Mouse (Mus musculus): ENCODE data around the gene Klf7. TPM values are rescaled to one million over a fixed set of nuclear protein-coding genes. Genes with fewer than 3 reads are reported as not detected.

Gene Klf7
- polyA plus RNA-seq, 1 experiment from 2014 or later = 17.9 TPM

DNA sequence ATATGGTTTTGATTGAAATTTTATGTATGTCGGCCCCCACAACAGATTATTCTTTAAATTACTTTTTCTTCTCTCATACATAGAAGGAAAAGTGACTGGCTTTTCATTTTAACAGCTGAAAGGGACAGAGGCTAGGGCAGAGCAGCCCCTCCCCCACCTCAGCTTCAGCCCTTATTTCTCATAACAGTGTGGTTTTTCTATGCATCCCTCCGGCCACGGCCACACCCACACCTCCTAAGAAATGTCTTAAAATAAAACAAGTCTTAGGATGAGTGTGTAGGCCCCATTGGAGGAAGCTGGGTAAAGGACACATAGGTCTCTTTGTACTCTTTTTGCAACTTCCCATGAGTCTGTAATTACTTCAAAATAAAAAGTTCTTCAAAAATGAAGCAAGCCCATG is 20.8 kb downstream of the Klf7 start:
- Histone ChIP-seq H3K9ac (no peak overlapping the region), H3K27ac (replicated peaks) (no peak overlapping the region), H3K9me3 (no peaks in the 10 kb centered on the region), H3K4me2 (no peak overlapping the region), H3K27me3 (replicated peaks) (no peaks in the 10 kb centered on the region), H3K4me3 (no peak overlapping the region), H3K36me3 (peaks cover 31% of the 10 kb centered on the region), H3K4me1 (peaks cover 53% of the 10 kb centered on the region)
- ATAC-seq (ENCODE audit: extremely low read depth, insufficient number of reproducible peaks, low FRiP score, low TSS enrichment) = no peak
- 69% methylated on average over 3 of the region's 3 CpGs for WGBS

DNA sequence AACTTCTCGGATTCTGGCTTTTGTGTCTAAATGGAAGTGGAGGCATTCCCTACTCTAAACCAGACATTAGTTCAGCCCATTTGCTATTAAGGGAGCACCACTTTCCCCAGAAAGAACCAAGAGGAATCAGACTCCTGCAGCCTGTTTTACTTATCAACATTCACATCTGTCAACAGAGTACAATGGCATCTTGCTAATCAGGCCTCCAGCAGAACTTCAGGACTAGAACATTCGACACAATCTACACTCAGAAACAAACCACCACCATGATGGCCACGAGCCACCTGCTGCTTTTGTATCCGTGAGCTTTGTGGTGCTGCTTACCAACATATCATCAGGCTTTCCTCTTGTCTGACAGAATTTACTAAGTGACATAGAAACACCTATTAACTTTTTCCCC is 23.3 kb downstream of the Klf7 start:
- H3K4me2 ChIP-seq = no peak overlapping the region
- H3K27me3 ChIP-seq (replicated peaks) = no peaks in the 10 kb centered on the region
- no peak overlapping the region for H3K27ac ChIP-seq (replicated peaks)
- peaks cover 19% of the 10 kb centered on the region for H3K36me3 ChIP-seq
- H3K4me3 ChIP-seq = no peak overlapping the region
- WGBS = 44% methylated on average over 4 of the region's 4 CpGs
- no peaks in the 10 kb centered on the region for H3K9me3 ChIP-seq
- ATAC-seq (ENCODE audit: extremely low read depth, insufficient number of reproducible peaks, low FRiP score, low TSS enrichment) = no peak
- H3K9ac ChIP-seq = no peak overlapping the region
- H3K4me1 ChIP-seq = peaks cover 34% of the 10 kb centered on the region

DNA sequence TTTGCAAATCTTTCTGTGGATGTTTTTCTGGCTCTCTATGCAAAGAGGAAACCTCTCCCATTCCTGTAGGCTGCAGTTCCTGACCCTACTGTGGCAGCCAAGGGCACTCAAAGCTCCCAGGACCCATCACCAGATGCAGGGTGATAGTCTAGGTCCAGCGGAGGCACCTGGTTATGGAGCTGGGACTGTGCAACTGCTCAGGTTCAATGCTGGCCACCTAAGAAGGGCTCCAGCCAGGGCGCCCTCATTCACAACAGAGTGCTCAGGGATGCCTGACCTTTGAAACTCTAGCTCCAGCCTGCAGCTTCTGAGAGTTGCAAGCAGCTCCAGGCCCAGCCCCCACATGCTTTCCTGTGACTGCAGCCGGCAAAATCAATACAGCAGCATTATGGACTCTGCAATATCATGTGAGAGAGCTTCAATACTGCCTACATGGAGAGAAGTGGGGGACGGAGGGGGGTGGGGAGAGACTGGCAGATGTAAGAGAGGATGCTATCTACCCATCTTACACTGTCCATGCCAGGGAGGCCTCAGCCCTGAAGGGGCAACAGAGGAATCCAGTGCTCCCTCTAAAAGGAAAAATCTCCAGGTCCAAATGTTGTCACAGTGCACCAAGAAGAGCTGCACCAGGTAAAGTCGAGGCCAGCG is 24.3 kb downstream of the Klf7 start:
- peaks cover 34% of the 10 kb centered on the region for H3K4me1 ChIP-seq
- peak overlapping the region; percentile 25; the same call in 1 of the 2 replicates for H3K9ac ChIP-seq
- peaks cover 15% of the 10 kb centered on the region; the same call in 1 of the 2 replicates for H3K36me3 ChIP-seq
- no peak for ATAC-seq (ENCODE audit: extremely low read depth, insufficient number of reproducible peaks, low FRiP score, low TSS enrichment)
- 55% methylated on average over 6 of the region's 6 CpGs for WGBS
- H3K4me2 ChIP-seq = no peak overlapping the region
- H3K27me3 ChIP-seq (replicated peaks) = no peaks in the 10 kb centered on the region
- peak overlapping the region; percentile 50; the same call in 1 of the 2 replicates for H3K27ac ChIP-seq (replicated peaks)
- H3K9me3 ChIP-seq = no peaks in the 10 kb centered on the region
- H3K4me3 ChIP-seq = no peak overlapping the region

DNA sequence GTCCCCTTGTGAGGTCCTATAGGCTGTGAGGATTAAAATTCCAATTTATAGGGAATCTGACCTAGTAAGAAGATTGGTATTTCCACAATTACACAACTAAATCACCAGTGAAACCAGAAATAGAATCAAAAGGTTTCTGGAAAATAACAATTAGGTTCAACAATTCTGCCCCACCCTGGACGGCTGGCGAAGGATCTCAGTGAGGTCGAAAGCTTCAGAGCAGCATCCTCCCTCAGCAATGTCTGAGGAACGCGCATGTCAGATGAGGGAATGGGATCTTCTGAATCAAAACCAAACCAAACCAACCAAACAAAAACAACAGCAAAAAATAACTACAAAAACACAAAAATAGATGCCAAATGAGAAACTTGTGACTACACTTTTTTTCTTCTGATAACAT is 29.1 kb downstream of the Klf7 start:
- Histone ChIP-seq H3K36me3 (peaks cover 8% of the 10 kb centered on the region; the same call in 1 of the 2 replicates), H3K9ac (no peak overlapping the region), H3K27ac (replicated peaks) (no peak overlapping the region), H3K9me3 (no peaks in the 10 kb centered on the region), H3K27me3 (replicated peaks) (no peaks in the 10 kb centered on the region), H3K4me2 (no peak overlapping the region), H3K4me3 (no peak overlapping the region), H3K4me1 (peaks cover 44% of the 10 kb centered on the region)
- ATAC-seq (ENCODE audit: extremely low read depth, insufficient number of reproducible peaks, low FRiP score, low TSS enrichment) = no peak
- WGBS = 91% methylated on average over 5 of the region's 5 CpGs

DNA sequence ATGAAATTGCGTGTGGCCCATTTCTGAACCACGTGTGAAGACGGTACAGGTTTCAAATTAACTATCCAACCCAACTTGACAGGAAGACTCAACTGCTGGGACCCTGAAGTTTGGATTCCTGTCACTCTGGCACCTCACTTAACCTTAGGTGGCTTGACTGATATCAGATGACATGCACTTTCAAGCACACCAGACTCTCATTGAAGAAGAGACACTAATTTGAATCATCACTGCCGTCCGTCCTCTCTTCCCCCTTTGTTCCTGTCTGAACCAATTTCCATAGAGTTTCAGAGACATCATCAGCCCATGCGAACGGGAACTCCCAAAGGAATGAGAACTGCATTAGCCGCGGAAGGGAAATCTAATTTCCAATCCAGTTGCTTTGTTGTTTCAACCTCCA is 30.5 kb downstream of the Klf7 start:
- Histone ChIP-seq H3K36me3 (peaks cover 8% of the 10 kb centered on the region; the same call in 1 of the 2 replicates), H3K4me1 (peaks cover 40% of the 10 kb centered on the region), H3K9me3 (no peaks in the 10 kb centered on the region), H3K4me3 (no peak overlapping the region), H3K27me3 (replicated peaks) (no peaks in the 10 kb centered on the region), H3K4me2 (no peak overlapping the region), H3K27ac (replicated peaks) (no peak overlapping the region), H3K9ac (no peak overlapping the region)
- 87% methylated on average over 9 of the region's 9 CpGs for WGBS
- ATAC-seq (ENCODE audit: extremely low read depth, insufficient number of reproducible peaks, low FRiP score, low TSS enrichment) = no peak

DNA sequence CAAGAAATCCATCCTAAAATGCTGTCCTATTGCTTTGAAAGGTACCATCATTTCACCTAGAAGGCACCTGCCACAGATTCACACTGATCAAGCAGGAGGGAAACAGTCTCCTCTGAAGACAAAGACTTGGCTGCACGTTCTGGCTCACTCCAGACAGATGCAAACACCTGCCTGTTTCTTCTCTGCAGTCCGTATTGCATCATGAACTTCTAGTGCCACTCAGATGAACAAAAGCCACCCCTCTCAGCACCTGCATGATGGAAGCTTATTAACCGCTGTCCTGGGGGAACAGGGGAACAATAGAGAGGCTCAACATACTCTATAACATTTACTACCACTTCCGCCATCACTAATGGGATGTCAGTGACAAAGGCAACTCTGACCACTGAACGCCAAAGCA is 31.5 kb downstream of the Klf7 start:
- no peak overlapping the region for H3K27ac ChIP-seq (replicated peaks)
- H3K9me3 ChIP-seq = no peaks in the 10 kb centered on the region
- peaks cover 43% of the 10 kb centered on the region for H3K4me1 ChIP-seq
- no peak overlapping the region for H3K4me3 ChIP-seq
- no peak overlapping the region for H3K4me2 ChIP-seq
- 85% methylated on average over 5 of the region's 5 CpGs for WGBS
- no peak for ATAC-seq (ENCODE audit: extremely low read depth, insufficient number of reproducible peaks, low FRiP score, low TSS enrichment)
- H3K27me3 ChIP-seq (replicated peaks) = no peaks in the 10 kb centered on the region
- H3K36me3 ChIP-seq = peaks cover 8% of the 10 kb centered on the region; the same call in 1 of the 2 replicates
- no peak overlapping the region for H3K9ac ChIP-seq

DNA sequence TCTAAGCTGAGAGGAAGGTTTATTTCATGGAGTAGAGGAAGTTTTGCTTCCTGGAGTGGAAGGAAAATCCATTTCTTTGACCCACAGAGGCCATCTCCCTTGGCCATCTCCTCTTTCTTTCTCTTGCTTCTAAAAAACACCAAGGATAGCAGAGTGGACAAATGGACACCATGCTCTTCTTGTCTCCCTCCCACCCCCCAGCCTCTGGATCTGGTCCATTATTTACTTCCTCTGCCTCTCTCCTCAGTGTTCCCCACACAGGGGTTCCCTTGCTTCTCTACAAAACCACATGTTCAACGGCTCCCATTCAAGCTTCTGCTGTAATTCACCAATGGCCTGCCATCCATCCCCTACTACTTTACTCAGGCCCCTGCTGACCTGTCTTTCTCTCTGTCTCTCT is 32.4 kb downstream of the Klf7 start:
- 0 out of 2 replicates have a peak overlapping the region, but pooled peaks have one; percentile 76 for H3K27ac ChIP-seq (replicated peaks)
- H3K4me3 ChIP-seq = no peak overlapping the region
- H3K9ac ChIP-seq = no peak overlapping the region
- H3K9me3 ChIP-seq = no peaks in the 10 kb centered on the region
- no peaks in the 10 kb centered on the region for H3K27me3 ChIP-seq (replicated peaks)
- no peak overlapping the region for H3K4me2 ChIP-seq
- peaks cover 49% of the 10 kb centered on the region for H3K4me1 ChIP-seq
- no peak for ATAC-seq (ENCODE audit: extremely low read depth, insufficient number of reproducible peaks, low FRiP score, low TSS enrichment)
- H3K36me3 ChIP-seq = peaks cover 8% of the 10 kb centered on the region; the same call in 1 of the 2 replicates
- WGBS = 52% methylated on average over 1 of the region's 1 CpGs

DNA sequence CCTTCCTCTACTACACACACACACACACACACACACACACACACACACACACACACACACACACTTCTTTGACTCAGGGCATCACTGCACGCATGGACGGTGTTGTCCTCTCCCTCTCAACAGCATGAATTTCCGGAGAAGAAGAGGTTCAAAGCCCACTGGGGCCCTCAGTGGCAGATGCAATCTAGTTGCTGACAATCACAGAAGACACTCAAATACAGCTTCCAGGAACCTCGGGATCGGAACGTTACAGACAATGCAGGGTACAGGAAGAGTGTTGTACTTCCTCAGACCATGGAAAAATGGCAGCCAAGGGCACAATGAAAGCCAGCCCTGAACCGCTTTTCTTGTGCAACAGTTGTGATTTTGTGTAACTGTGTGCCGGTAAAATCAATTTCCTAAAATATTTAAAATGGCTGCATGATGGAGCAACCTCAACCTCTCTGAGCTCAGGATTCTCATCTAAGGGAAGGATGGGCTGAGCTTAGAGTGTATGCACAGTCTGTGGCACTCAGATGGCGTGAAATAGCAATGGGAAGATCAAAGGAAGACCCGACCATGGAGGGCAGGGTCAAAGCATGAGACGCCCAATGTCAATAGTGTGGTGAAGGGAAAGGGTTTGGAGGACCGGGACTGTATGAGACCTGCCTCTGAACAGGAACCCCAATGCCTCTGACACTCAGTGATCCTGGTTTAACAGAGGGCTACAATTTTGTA is 33.3 kb downstream of the Klf7 start:
- Histone ChIP-seq H3K27me3 (replicated peaks) (no peaks in the 10 kb centered on the region), H3K27ac (replicated peaks) (peak overlapping the region; percentile 76), H3K4me1 (peaks cover 57% of the 10 kb centered on the region), H3K9ac (peak overlapping the region; percentile 37; the same call in 1 of the 2 replicates), H3K36me3 (peaks cover 8% of the 10 kb centered on the region; the same call in 1 of the 2 replicates), H3K9me3 (no peaks in the 10 kb centered on the region), H3K4me2 (peak overlapping the region; percentile 57), H3K4me3 (0 out of 2 replicates have a peak overlapping the region, but pooled peaks have one; percentile 22)
- ATAC-seq (ENCODE audit: extremely low read depth, insufficient number of reproducible peaks, low FRiP score, low TSS enrichment) = no peak
- 57% methylated on average over 12 of the region's 12 CpGs for WGBS

DNA sequence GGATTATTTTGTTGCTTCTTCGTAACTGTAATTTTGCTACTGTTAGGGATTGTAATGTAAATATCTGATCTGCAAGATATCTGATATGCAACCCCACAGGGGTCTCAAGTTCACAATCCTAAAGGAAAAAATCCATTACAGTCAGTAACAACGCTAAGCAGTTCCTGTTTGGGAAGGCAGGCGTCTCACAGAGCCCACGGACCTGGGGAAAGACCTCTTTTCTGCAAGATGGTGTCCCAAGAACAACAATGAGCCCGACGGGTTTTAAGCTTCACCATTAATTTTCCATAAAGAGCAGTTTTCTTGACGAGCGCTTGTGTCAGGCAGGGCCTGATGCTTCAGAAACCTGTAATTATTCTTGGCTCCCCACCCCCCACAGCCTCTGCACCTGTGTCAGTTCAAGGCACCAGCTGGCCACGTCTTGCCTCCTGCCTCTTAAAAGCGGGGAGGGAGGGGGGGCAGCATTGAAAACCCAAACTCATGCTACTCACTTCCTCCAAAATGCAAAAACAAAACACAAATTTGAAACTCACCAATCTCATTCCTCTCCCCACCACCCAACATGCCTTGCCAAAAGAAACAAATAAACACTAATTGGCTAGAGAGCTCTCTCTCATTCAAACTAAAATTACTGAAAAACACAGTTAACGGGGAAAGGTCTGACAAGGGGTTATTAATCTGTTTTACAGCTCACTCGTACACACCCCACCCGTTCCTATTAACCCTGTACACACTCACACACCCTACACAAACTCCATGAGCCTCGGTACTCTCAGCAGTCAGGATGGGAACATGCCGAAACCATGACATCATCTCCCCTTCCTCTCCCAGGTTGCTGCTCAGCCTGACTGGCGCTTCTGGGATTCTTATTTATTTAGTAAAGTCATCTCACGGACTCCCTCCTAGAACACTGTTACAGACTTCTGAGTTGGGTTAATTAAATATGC is 34.2 kb downstream of the Klf7 start:
- Histone ChIP-seq H3K4me3 (peak overlapping the region; percentile 22; the same call in 1 of the 2 replicates), H3K27me3 (replicated peaks) (no peaks in the 10 kb centered on the region), H3K9ac (peak overlapping the region; percentile 37; the same call in 1 of the 2 replicates), H3K9me3 (no peaks in the 10 kb centered on the region), H3K4me2 (peak overlapping the region; percentile 57), H3K36me3 (peaks cover 5% of the 10 kb centered on the region; the same call in 1 of the 2 replicates), H3K27ac (replicated peaks) (peak overlapping the region; percentile 76), H3K4me1 (peaks cover 62% of the 10 kb centered on the region)
- 40% methylated on average over 17 of the region's 17 CpGs for WGBS
- no peak; the same call in 1 of the 2 replicates for ATAC-seq (ENCODE audit: extremely low read depth, insufficient number of reproducible peaks, low FRiP score, low TSS enrichment)

DNA sequence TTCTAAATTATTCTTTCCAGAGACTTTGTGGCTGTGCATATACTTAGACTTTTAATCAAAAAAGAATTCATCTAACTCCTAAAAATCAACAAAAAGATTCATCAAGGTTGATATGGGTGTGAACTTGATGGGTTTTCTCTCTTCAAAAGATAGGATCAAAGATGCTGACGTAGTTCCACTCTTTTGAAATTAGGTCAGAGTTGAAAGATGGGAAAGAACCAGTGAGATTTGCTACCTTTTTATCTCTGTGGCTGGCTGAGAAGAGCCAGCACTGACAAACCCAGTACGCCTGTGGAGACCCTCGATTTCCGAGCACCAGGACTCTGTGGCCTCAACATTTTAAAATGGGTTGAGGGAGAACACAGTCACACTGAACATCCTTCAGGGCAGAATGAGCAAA is 36.2 kb downstream of the Klf7 start:
- Histone ChIP-seq H3K27me3 (replicated peaks) (no peaks in the 10 kb centered on the region), H3K4me1 (peaks cover 73% of the 10 kb centered on the region), H3K9me3 (no peaks in the 10 kb centered on the region), H3K9ac (no peak overlapping the region), H3K4me3 (no peak overlapping the region), H3K27ac (replicated peaks) (no peak overlapping the region), H3K36me3 (no peaks in the 10 kb centered on the region), H3K4me2 (no peak overlapping the region)
- no peak for ATAC-seq (ENCODE audit: extremely low read depth, insufficient number of reproducible peaks, low FRiP score, low TSS enrichment)
- WGBS = 64% methylated on average over 4 of the region's 4 CpGs

DNA sequence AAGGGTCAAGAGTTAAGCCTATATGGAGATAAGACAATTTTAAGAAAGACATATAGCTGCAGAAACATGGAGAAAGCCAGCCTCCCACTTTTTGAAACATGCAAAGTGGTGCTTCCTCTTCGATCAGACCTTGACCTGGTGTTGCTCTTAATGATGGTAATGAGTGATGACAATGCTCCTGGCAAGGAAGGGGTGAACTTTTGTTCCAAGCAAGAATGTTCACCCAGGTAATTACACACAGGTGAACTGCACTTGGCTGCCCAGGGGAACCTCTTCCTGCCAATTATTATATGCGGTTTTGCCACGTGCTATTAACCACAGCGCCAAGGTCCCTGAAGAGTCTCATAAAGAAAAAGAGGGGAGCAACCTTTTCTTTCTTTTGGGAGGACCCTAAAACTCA is 36.7 kb downstream of the Klf7 start:
- 90% methylated on average over 4 of the region's 4 CpGs for WGBS

More for the DNA sequence above, 36.7 kb downstream of the Klf7 start:
- Histone ChIP-seq H3K4me3 (no peak overlapping the region), H3K27me3 (replicated peaks) (no peaks in the 10 kb centered on the region), H3K9ac (no peak overlapping the region), H3K4me2 (no peak overlapping the region), H3K27ac (replicated peaks) (no peak overlapping the region), H3K9me3 (no peaks in the 10 kb centered on the region), H3K4me1 (peaks cover 73% of the 10 kb centered on the region), H3K36me3 (no peaks in the 10 kb centered on the region)
- no peak for ATAC-seq (ENCODE audit: extremely low read depth, insufficient number of reproducible peaks, low FRiP score, low TSS enrichment)
